Mouse (Mus musculus) CH12.LX (cell line): ENCODE data around the gene Fbxl14.
A peak's percentile ranks its signal among the peaks of the same experiment; 100 is the strongest.

Source experiments
- CTCF ChIP-seq, 2 experiments: IDR thresholded peaks in 1 of 2; conservative IDR thresholded peaks in 1 of 2; 2 replicates each; pipeline ENCODE4 v1.5.1; 2011 to 2012; ENCODE audit warnings: low read depth in 2 of 2, low read length in 2 of 2, improper control_type of control experiment in 1 of 2, inconsistent platforms in 1 of 2, mild to moderate bottlenecking in 1 of 2, moderate library complexity in 1 of 2
- KAT2A ChIP-seq: IDR thresholded peaks from 2 replicates; pipeline ENCODE4 v1.6.1; 2012; ENCODE audit warnings: low read length, improper control_type of control experiment, inconsistent platforms; ENCODE audit not compliant: insufficient replicate concordance
- POLR2A ChIP-seq: IDR thresholded peaks from 2 replicates; pipeline ENCODE4 v1.6.1; 2011; ENCODE audit warnings: low read depth, mild to moderate bottlenecking, improper control_type of control experiment, low read length
- TBP ChIP-seq: conservative IDR thresholded peaks from 2 replicates; pipeline ENCODE4 v1.6.1; 2011; ENCODE audit warnings: low read depth, low read length, improper control_type of control experiment

DNA sequence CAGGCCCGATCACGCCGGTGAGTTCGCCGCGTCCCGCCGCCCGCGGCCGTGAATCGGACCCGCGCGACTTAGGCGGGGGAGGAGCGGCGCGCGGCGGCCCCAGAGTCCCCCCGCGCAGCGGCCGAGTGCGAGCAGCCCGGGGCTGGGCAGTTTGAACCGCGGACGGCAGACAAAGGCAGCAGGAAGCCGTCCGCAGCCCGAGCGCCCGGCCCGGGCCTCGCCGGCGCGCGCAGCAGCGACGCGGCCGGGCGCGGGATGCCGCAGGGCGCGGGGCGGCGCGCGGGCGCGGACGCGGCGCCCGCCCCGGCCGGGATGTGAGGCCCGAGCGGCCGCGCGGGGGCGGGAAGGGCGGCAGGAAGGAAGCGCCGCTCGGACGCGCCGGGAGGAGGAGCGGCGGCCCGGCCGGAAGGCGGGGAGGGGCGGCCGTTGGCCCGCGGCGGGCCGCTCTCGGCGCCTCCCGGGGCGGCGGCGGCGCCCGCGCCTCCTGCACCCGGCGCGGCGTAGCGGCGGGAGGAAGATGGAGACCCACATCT is at the start of gene Fbxl14:
- TF ChIP-seq POLR2A, result 0 out of 2 replicates have a peak, but pooled peaks have one; percentile 22
- no peak for TF ChIP-seq KAT2A
- TF ChIP-seq CTCF (conservative IDR thresholded peaks at IDR 0.05 in 1 of 2, IDR thresholded peaks at IDR 0.05 in 1 of 2; ENCODE audit: low read depth in 2 of 2, low read length in 2 of 2), result no peak
- no peak for TF ChIP-seq TBP
